Mouse (Mus musculus): Measurements from ENCODE around the gene Nfkbil1. TPM values are rescaled to one million over a fixed set of nuclear protein-coding genes. Genes with fewer than 3 reads are reported as not detected.

Gene Nfkbil1
- polyA plus RNA-seq, 1 experiment: 10.1 TPM

DNA sequence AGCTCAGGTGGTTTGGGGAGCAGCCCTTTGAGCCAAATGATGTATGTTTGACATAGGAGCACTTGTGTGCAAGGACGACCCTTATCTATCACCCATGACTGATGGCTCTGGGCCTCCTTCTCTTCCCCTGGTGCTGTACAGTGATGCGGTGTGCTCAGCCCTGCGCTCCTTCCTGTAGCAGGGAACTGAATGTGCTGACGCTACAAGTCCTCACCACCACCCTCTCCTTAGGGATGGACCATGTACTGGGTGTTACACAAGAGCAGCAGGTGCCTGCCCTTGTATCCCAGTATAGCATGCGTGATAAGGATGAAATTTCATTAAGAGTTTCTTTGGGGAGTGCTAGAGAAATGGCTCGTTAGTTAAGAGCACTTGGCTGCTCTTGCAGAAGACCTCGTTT lies 11.6 kb upstream of the Nfkbil1 start:
- Histone ChIP-seq H3K4me1 (ENCODE audit: control insufficient read depth, insufficient read depth, low read length) (peaks cover 13% of the 10 kb centered on the region), H3K27ac (ENCODE audit: insufficient read depth, low read length) (no peak overlapping the region), H3K4me3 (ENCODE audit: insufficient read depth, low read length) (no peak overlapping the region)
- TF ChIP-seq CTCF (IDR thresholded peaks at IDR 0.05; ENCODE audit: borderline replicate concordance, insufficient read depth, low read length) (no peak), POLR2A (IDR thresholded peaks at IDR 0.05; ENCODE audit: low read depth, low read length) (no peak)

DNA sequence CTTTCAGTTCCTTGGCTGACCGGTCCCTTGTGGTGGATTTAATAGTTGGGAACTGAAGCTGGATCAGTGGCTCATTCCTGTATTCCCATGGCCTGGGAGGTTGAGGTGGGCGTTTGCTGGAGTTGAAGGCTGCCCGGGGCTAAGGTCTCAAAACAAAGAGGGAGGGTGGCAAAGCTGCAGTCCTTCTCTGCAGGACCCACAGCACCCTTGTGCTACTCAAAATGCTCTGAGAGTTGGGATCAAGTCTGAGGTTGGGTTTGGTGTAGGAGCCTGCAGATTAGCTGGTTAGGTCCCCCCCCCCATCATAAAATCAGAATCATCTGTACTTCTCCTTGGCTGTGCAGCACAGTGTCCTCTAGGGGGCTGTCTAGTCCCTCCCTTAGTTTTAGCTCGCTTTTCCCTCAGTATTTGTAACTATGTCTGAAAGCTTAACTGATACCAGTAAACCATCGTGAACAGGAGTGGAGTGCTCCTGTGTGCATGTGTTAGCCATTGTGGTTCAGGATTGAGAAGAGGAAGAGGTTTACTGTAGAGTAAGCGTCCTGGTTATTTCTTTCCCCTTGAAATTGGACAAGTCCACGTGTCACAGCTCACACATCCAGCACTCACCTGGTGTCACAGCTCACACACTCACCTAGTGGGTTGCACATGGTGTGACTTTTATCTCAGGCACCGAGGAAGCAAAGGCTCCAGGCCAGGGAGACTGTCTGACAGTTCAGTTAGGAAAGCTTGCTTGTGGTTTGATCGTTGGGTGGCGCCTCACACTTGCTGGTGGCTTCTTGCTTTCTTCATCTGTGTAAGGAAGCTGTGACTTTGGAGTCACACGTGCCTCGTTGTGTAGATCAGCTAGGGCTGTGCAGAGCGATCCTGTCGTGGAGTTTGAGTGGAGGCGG lies 10.4 kb upstream of the Nfkbil1 start:
- Histone ChIP-seq H3K27ac (ENCODE audit: insufficient read depth, low read length) (no peak overlapping the region), H3K4me1 (ENCODE audit: control insufficient read depth, insufficient read depth, low read length) (peaks cover 13% of the 10 kb centered on the region), H3K4me3 (ENCODE audit: insufficient read depth, low read length) (no peak overlapping the region)
- TF ChIP-seq POLR2A (IDR thresholded peaks at IDR 0.05; ENCODE audit: low read depth, low read length) (no peak), CTCF (IDR thresholded peaks at IDR 0.05; ENCODE audit: borderline replicate concordance, insufficient read depth, low read length) (no peak)

DNA sequence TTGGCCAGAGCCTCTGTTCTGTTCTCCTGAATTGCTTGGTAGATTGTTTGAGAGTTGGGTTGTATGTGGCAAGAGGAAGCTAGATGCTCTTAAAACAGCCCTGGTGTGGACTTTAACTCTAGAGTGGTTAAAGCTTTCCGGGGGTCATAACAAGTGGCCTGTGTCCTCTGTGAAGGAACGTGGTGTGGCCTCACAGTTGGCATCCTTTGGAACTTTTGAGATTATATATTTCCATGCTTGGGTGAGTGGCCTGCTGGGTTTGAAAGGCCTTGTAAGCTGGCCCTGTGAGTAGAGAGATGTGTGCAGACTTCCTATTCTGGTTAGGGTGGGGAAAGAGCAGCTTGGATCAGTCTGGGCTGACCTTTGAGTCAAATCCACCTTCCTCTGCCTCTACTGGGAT lies 9.4 kb upstream of the Nfkbil1 start:
- Histone ChIP-seq H3K27ac (ENCODE audit: insufficient read depth, low read length) (no peak overlapping the region), H3K4me1 (ENCODE audit: control insufficient read depth, insufficient read depth, low read length) (peaks cover 19% of the 10 kb centered on the region), H3K4me3 (ENCODE audit: insufficient read depth, low read length) (0 out of 2 replicates have a peak overlapping the region, but pooled peaks have one; percentile 66)
- TF ChIP-seq POLR2A (IDR thresholded peaks at IDR 0.05; ENCODE audit: low read depth, low read length) (no peak), CTCF (IDR thresholded peaks at IDR 0.05; ENCODE audit: borderline replicate concordance, insufficient read depth, low read length) (no peak)

DNA sequence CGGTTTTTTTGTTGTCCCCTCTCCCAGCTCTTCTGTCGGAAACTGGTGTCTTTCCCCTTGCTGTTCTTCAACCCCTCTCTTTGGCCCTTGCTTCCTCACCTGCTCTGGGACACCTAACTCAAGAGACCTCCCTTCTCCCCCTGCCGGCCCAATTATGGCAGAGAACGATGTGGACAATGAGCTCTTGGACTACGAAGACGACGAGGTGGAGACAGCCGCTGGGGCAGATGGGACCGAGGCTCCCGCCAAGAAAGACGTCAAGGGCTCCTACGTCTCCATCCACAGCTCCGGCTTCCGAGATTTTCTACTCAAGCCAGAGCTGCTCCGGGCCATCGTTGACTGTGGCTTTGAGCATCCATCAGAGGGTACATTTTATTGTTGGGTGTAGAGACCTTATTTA lies 7.5 kb upstream of the Nfkbil1 start:
- TF ChIP-seq CTCF (IDR thresholded peaks at IDR 0.05; ENCODE audit: borderline replicate concordance, insufficient read depth, low read length): no peak
- TF ChIP-seq POLR2A (IDR thresholded peaks at IDR 0.05; ENCODE audit: low read depth, low read length): peak; percentile 49
- peak overlapping the region; percentile 95 for H3K27ac ChIP-seq (ENCODE audit: insufficient read depth, low read length)
- H3K4me1 ChIP-seq (ENCODE audit: control insufficient read depth, insufficient read depth, low read length): peaks cover 19% of the 10 kb centered on the region
- H3K4me3 ChIP-seq (ENCODE audit: insufficient read depth, low read length): peak overlapping the region; percentile 66

DNA sequence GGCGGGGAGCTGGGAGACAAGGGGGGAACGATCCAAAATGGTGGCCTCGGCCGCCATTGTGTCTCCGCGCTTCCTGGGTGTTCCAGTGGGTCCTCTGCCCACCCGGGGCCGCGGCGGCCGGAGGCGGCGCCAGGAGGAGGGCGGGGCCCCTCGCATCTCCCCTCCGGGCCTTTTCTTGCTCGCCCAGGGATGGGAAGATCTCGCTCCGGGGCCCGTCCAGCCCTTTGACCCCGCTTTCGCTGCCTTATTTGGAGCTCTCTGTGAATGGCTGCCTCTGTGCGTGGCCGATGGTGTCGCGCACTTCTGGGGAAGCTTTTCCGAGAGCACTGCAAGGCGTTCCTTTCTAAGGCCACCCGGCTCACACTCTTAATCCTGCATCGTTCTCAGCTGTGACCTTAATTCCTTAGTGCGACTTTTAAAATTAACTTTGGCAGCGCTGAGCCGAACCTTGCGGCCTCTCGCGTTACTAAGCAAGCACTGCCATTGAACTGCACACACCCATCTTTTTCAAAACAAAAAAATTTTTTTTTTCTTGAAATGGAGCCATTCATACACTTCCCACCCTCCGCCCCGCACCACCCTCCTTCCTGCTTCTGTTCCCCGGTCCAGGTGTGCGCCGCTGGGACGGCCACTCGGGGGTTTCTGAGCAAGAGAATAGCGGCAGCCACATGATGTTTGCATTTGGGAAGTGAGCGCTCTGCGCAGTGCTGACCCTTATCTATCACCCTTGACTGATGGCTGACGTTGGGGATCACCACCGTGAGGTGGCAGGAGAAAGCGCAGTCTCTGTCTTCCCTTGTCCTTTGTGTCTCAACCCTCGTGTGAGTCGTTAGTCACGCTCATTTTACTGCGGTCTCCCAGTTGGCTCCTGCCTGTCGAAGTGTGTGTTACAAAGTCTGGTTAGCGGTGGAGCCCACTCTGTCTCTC lies 6.7 kb upstream of the Nfkbil1 start:
- peak overlapping the region; percentile 66 for H3K4me3 ChIP-seq (ENCODE audit: insufficient read depth, low read length)
- peak overlapping the region; percentile 95 for H3K27ac ChIP-seq (ENCODE audit: insufficient read depth, low read length)
- H3K4me1 ChIP-seq (ENCODE audit: control insufficient read depth, insufficient read depth, low read length): peaks cover 19% of the 10 kb centered on the region
- TF ChIP-seq POLR2A (IDR thresholded peaks at IDR 0.05; ENCODE audit: low read depth, low read length) (peak; percentile 81), CTCF (IDR thresholded peaks at IDR 0.05; ENCODE audit: borderline replicate concordance, insufficient read depth, low read length) (no peak)

DNA sequence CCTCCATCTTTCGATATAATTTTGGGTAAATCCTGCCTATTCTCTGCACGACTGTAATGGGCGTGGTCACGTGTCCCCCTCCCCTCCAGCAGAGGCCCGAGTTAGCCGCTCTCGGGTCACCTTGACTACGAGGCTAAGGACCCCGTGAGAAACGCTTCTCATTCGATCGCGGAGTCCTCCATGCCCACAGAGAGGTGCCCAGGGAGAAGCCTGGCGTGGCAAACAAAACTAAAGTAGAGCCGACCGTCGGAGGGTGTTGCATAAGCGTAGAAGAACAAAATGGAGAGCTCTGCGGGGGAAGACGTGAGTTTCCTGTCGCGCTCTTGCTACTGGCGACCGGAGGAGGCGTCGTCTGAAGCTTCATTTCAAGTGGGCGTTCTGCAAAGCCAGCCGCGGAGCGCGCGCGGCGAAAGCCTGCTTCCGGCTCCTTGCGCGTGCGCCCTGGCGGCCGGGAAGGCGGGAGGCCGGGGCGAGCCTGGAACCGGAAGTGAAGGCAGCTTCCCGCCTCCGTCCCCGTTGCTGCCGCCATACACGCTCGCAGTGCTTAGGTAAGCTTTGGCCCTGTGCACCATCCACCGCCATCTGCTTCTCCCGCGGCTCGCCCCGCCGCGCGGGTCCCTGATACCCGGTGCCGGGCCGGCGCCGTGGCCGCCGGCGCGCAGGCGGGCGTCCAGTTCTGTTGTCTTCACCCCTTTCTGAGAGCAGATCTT lies 5.9 kb upstream of the Nfkbil1 start, which contains the start of gene Ddx39b:
Gene Ddx39b (plus strand): TSS at position 442 of the 710 bp plus-strand sequence.
- TF ChIP-seq CTCF (IDR thresholded peaks at IDR 0.05; ENCODE audit: borderline replicate concordance, insufficient read depth, low read length) (no peak), POLR2A (IDR thresholded peaks at IDR 0.05; ENCODE audit: low read depth, low read length) (peak; percentile 76)
- peak within 1 kb of the TSS; percentile 95 for H3K27ac ChIP-seq (ENCODE audit: insufficient read depth, low read length)
- H3K4me1 ChIP-seq (ENCODE audit: control insufficient read depth, insufficient read depth, low read length): peaks cover 19% of the 10 kb centered on the region
- peak within 1 kb of the TSS; percentile 66 for H3K4me3 ChIP-seq (ENCODE audit: insufficient read depth, low read length)

DNA sequence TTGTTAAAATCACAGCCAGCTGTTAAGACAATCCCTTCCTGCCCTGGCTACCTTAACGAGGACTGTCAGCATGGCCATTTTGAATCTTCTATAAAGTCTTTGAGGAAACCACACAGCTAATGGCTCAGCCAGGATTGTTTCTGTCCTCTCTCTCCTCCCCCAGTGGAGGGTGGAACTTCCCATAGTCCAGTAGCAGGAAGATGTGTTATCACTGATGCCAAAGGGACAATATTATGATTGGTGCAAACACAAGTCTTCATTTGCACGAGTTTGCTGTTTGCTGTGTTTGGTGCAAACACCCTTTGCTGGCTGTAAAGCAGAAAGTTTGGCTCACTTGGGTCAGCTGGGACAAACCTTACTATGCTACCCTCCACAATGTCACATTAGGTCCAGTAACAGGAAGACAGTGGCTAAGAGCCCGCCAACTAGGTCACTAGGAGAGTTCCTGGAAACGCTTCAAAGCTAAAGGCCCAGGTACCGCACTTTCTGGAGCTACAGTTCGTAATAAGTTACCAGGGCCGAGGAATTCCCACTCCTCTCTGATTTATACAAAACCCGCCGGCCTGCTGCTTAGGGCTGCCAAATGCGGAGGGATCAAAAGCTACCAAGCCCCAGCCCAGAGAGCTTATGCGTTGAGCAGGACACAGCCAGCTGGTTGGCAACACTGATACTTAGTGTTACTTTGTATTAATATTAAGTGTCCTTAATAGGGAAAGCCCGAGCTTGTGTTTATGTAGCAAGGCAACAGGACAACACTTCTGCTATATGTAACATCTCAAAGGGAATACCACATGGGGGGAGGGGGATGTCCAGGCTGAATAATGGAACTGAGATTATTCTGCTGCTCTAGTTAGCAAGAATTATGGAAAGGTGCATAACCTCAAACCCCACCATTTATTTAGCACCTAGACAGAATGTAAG lies 5.1 kb upstream of the Nfkbil1 start:
- Histone ChIP-seq H3K27ac (ENCODE audit: insufficient read depth, low read length) (peak overlapping the region; percentile 93), H3K4me1 (ENCODE audit: control insufficient read depth, insufficient read depth, low read length) (peaks cover 16% of the 10 kb centered on the region), H3K4me3 (ENCODE audit: insufficient read depth, low read length) (peak overlapping the region; percentile 15)
- TF ChIP-seq CTCF (IDR thresholded peaks at IDR 0.05; ENCODE audit: borderline replicate concordance, insufficient read depth, low read length) (no peak), POLR2A (IDR thresholded peaks at IDR 0.05; ENCODE audit: low read depth, low read length) (peak; percentile 60)

DNA sequence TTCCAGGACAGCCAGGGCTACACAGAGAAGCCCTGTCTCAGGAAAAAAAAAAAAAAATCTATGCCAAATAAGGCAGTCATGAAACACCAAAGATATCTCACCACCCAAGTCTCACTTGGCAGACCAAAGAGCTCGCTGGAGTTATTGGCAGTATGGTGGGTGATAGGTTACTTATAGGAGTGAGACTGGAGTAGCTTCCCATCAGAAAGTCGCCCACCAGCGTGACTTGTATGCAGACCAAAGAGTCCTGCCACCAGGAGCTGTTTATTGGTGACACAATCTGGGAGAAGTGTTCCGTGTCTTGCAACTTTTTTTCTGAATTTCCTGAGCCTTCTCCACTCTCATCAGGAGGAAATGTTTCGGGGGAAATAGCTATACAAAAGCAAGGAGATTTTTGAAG lies 4.1 kb upstream of the Nfkbil1 start:
- H3K4me3 ChIP-seq (ENCODE audit: insufficient read depth, low read length): no peak overlapping the region
- H3K27ac ChIP-seq (ENCODE audit: insufficient read depth, low read length): no peak overlapping the region
- peaks cover 14% of the 10 kb centered on the region for H3K4me1 ChIP-seq (ENCODE audit: control insufficient read depth, insufficient read depth, low read length)
- TF ChIP-seq CTCF (IDR thresholded peaks at IDR 0.05; ENCODE audit: borderline replicate concordance, insufficient read depth, low read length): no peak
- no peak for TF ChIP-seq POLR2A (IDR thresholded peaks at IDR 0.05; ENCODE audit: low read depth, low read length)

Measured in embryonic fibroblast, embryonic 13.5 days (primary cell).